In genomic region chr4:140701049-140701715, GRCm38 (mm10) we compare ENCODE assay signal across 8 mouse cellular contexts. TPM values are rescaled to one million over a fixed set of nuclear protein-coding genes. Genes with fewer than 3 reads are reported as not detected.
DNase-seq lines count a peak whose midpoint lies in the region; ATAC-seq and TF ChIP-seq lines count a peak whose summit lies in the region.

No protein-coding gene starts in this region.

- peak; percentile 98 for TF ChIP-seq CTCF in C2C12 (IDR thresholded peaks at IDR 0.05; ENCODE audit: control insufficient read depth, insufficient read depth, insufficient read length)
- peak; percentile 39; the same call in 1 of the 2 replicates for TF ChIP-seq CTCF in bone marrow macrophage, adult 2 months (IDR thresholded peaks at IDR 0.05; ENCODE audit: low read depth, low read length)
- TF ChIP-seq CTCF in kidney, postnatal 0 days (IDR thresholded peaks at IDR 0.05; ENCODE audit: low read depth) = peak; percentile 32; the same call in 1 of the 2 replicates

- H3ac ChIP-seq in C2C12 (ENCODE audit: control insufficient read depth, insufficient read length, low read depth) = peak overlapping the region; percentile 82

- no peak for TF ChIP-seq POLR2A in bone marrow macrophage, adult 2 months (IDR thresholded peaks at IDR 0.05; ENCODE audit: borderline replicate concordance, low read depth, low read length)

- no peaks in the 10 kb centered on the region for H3K9me3 ChIP-seq in erythroblast, embryonic 14.5 days (ENCODE audit: control insufficient read depth, low read length)
- no peaks in the 10 kb centered on the region for H3K9me3 ChIP-seq in heart, embryonic 12.5 days (replicated peaks)
- H3K9me3 ChIP-seq in kidney, postnatal 0 days (replicated peaks; ENCODE audit: low read length) = no peaks in the 10 kb centered on the region
- no peaks in the 10 kb centered on the region for H3K9me3 ChIP-seq in liver, embryonic 13.5 days (replicated peaks)

- H3K4me3 ChIP-seq in C2C12 (ENCODE audit: insufficient read depth, poor library complexity, severe bottlenecking) = peak overlapping the region; percentile 85
- peak overlapping the region; percentile 87 for H3K4me3 ChIP-seq in bone marrow macrophage, adult 2 months (ENCODE audit: insufficient read depth, low read length)
- H3K4me3 ChIP-seq in erythroblast, embryonic 14.5 days (replicated peaks) = peak overlapping the region; percentile 89
- H3K4me3 ChIP-seq in heart, embryonic 12.5 days = peak overlapping the region; percentile 80
- peak overlapping the region; percentile 89 for H3K4me3 ChIP-seq in kidney, postnatal 0 days (replicated peaks; ENCODE audit: low read depth, low read length)
- peak overlapping the region; percentile 95 for H3K4me3 ChIP-seq in liver, embryonic 13.5 days (replicated peaks)

- no peaks in the 10 kb centered on the region for H3K27me3 ChIP-seq in C2C12 (ENCODE audit: control insufficient read depth, insufficient read depth, insufficient read length)
- no peaks in the 10 kb centered on the region for H3K27me3 ChIP-seq in erythroblast, embryonic 14.5 days (ENCODE audit: control insufficient read depth)
- peaks cover 12% of the 10 kb centered on the region for H3K27me3 ChIP-seq in heart, embryonic 12.5 days (replicated peaks)
- no peaks in the 10 kb centered on the region for H3K27me3 ChIP-seq in kidney, postnatal 0 days (ENCODE audit: insufficient read depth, low read length)
- H3K27me3 ChIP-seq in liver, embryonic 13.5 days = no peaks in the 10 kb centered on the region

- H3K36me3 ChIP-seq in C2C12 (ENCODE audit: control insufficient read depth, insufficient read depth) = peaks cover 23% of the 10 kb centered on the region
- H3K36me3 ChIP-seq in erythroblast, embryonic 14.5 days (ENCODE audit: control insufficient read depth) = peaks cover 32% of the 10 kb centered on the region
- peaks cover 7% of the 10 kb centered on the region for H3K36me3 ChIP-seq in heart, embryonic 12.5 days
- H3K36me3 ChIP-seq in kidney, postnatal 0 days (ENCODE audit: insufficient read depth, low read length) = no peaks in the 10 kb centered on the region
- peaks cover 25% of the 10 kb centered on the region for H3K36me3 ChIP-seq in liver, embryonic 13.5 days

- DNase-seq in kidney, postnatal 0 days (ENCODE audit: low spot score) = peak; percentile 89
- peak; percentile 71 for DNase-seq in liver, embryonic 13.5 days
- peak; percentile 88 for DNase-seq in naive thymus-derived CD4-positive, alpha-beta T cell, adult 2 months (ENCODE audit: low read depth)
- peak; percentile 87 to 96 for DNase-seq in spleen, postnatal 4 days (ENCODE audit: low spot score in 2 of 2)

- H3K79me3 ChIP-seq in C2C12 (ENCODE audit: low read depth) = peaks cover 35% of the 10 kb centered on the region

- H3K9ac ChIP-seq in heart, embryonic 12.5 days = peak overlapping the region; percentile 94
- H3K9ac ChIP-seq in kidney, postnatal 0 days (ENCODE audit: low read depth, low read length) = peak overlapping the region; percentile 93
- peak overlapping the region; percentile 98 for H3K9ac ChIP-seq in liver, embryonic 13.5 days

- peak; percentile 75 for ATAC-seq in heart, embryonic 12.5 days (ENCODE audit: insufficient number of reproducible peaks, low FRiP score)
- ATAC-seq in kidney, postnatal 0 days (replicated peaks; ENCODE audit: low FRiP score, low read depth) = peak; percentile 74
- ATAC-seq in liver, embryonic 13.5 days (ENCODE audit: low read depth) = peak; percentile 74

- under 1% methylated on average over 61 of the region's 61 CpGs for WGBS in heart, embryonic 12.5 days
- under 1% methylated on average over 59 of the region's 61 CpGs for WGBS in kidney, postnatal 0 days
- under 1% methylated on average over 61 of the region's 61 CpGs for WGBS in liver, embryonic 13.5 days (ENCODE audit: insufficient replicate concordance)

- peak overlapping the region; percentile 98 for H3K27ac ChIP-seq in bone marrow macrophage, adult 2 months (ENCODE audit: insufficient read depth, low read depth, low read length)
- H3K27ac ChIP-seq in heart, embryonic 12.5 days (ENCODE audit: poor library complexity, severe bottlenecking) = peak overlapping the region; percentile 95
- H3K27ac ChIP-seq in kidney, postnatal 0 days = peak overlapping the region; percentile 94
- H3K27ac ChIP-seq in liver, embryonic 13.5 days = peak overlapping the region; percentile 97

- peaks cover 6% of the 10 kb centered on the region for H3K4me1 ChIP-seq in bone marrow macrophage, adult 2 months (ENCODE audit: control insufficient read depth, insufficient read depth, low read length)
- peaks cover 76% of the 10 kb centered on the region for H3K4me1 ChIP-seq in erythroblast, embryonic 14.5 days (ENCODE audit: control insufficient read depth)
- peaks cover 40% of the 10 kb centered on the region for H3K4me1 ChIP-seq in heart, embryonic 12.5 days (replicated peaks)
- H3K4me1 ChIP-seq in kidney, postnatal 0 days (replicated peaks; ENCODE audit: insufficient read depth, low read length) = peaks cover 15% of the 10 kb centered on the region; the same call in 1 of the 2 replicates
- H3K4me1 ChIP-seq in liver, embryonic 13.5 days (replicated peaks) = peaks cover 75% of the 10 kb centered on the region

- H3K4me2 ChIP-seq in heart, embryonic 12.5 days = peak overlapping the region; percentile 82
- H3K4me2 ChIP-seq in kidney, postnatal 0 days (ENCODE audit: low read length) = peak overlapping the region; percentile 93
- peak overlapping the region; percentile 96 for H3K4me2 ChIP-seq in liver, embryonic 13.5 days

- H3K79me2 ChIP-seq in C2C12 (ENCODE audit: control insufficient read depth, insufficient read depth) = peaks cover 41% of the 10 kb centered on the region

TF ChIP-seq in C2C12, 6 proteins besides CTCF, POLR2A, EP300 and RAD21:
- TF ChIP-seq MAX (IDR thresholded peaks at IDR 0.05) (peak; percentile 85), MYOD1 (IDR thresholded peaks at IDR 0.05; ENCODE audit: control insufficient read depth, insufficient read length, low read depth) (no peak)
TF ChIP-seq in C2C12: peak in this region for 1.

RNA-seq across cellular contexts. Expression of gene Rcc2, which starts 0.8 kb away (rescaled TPM):
- 213 TPM for polyA plus RNA-seq in C2C12 (2012; fragmentation: generic; extraction: Trizol)
- 57.1 and 63.4 TPM in 2 replicates for polyA plus RNA-seq in bone marrow macrophage, adult 2 months (2012; ENCODE audit: insufficient read depth, insufficient read length, missing spikeins)
- polyA plus RNA-seq in erythroblast, embryonic 14.5 days (2012) = 31.0 and 36.3 TPM in 2 replicates
- polyA plus RNA-seq in heart, embryonic 12.5 days (2016; fragmentation: Nextera tagmentation; extraction: Ambion mirVana) = 38.5 and 40.6 TPM in 2 replicates
- polyA plus RNA-seq in kidney, postnatal 0 days (2015; fragmentation: Nextera tagmentation; extraction: Ambion mirVana) = 25.6 and 35.6 TPM in 2 replicates
- polyA plus RNA-seq in liver, embryonic 13.5 days (2015; fragmentation: Nextera tagmentation; extraction: Ambion mirVana) = 20.6 and 25.7 TPM in 2 replicates

RNA-seq across cellular contexts. Expression of gene Arhgef10l, which starts 35.4 kb away (rescaled TPM):
- polyA plus RNA-seq in C2C12 (2012; fragmentation: generic; extraction: Trizol) = 27.8 TPM
- 71.0 and 85.4 TPM in 2 replicates for polyA plus RNA-seq in bone marrow macrophage, adult 2 months (2012; ENCODE audit: insufficient read depth, insufficient read length, missing spikeins)
- 0.12 TPM in 1 of 2 replicates, not detected in the other for polyA plus RNA-seq in erythroblast, embryonic 14.5 days (2012)
- polyA plus RNA-seq in heart, embryonic 12.5 days (2016; fragmentation: Nextera tagmentation; extraction: Ambion mirVana) = 20.1 and 21.0 TPM in 2 replicates
- polyA plus RNA-seq in kidney, postnatal 0 days (2015; fragmentation: Nextera tagmentation; extraction: Ambion mirVana) = 21.2 and 22.2 TPM in 2 replicates
- 2.6 and 2.7 TPM in 2 replicates for polyA plus RNA-seq in liver, embryonic 13.5 days (2015; fragmentation: Nextera tagmentation; extraction: Ambion mirVana)

RNA-seq across cellular contexts. Expression of gene Padi6, which starts 41.3 kb away (rescaled TPM):
- polyA plus RNA-seq in C2C12 (2012; fragmentation: generic; extraction: Trizol) = not detected
- polyA plus RNA-seq in bone marrow macrophage, adult 2 months (2012; ENCODE audit: insufficient read depth, insufficient read length, missing spikeins) = not detected in 2 replicates
- polyA plus RNA-seq in erythroblast, embryonic 14.5 days (2012) = not detected in 2 replicates
- not detected in 2 replicates for polyA plus RNA-seq in heart, embryonic 12.5 days (2016; fragmentation: Nextera tagmentation; extraction: Ambion mirVana)
- 0.07 TPM in 1 of 2 replicates, not detected in the other for polyA plus RNA-seq in kidney, postnatal 0 days (2015; fragmentation: Nextera tagmentation; extraction: Ambion mirVana)
- not detected in 2 replicates for polyA plus RNA-seq in liver, embryonic 13.5 days (2015; fragmentation: Nextera tagmentation; extraction: Ambion mirVana)

Comparison
In these comparisons a context has a peak if more than half of its experiments do, and no peak if none do; other contexts are left out.
1. Peak in every context shown above with its lines: DNase-seq, ATAC-seq, H3K4me3 ChIP-seq and H3K27ac ChIP-seq.
2. CTCF ChIP-seq: peak in every context shown above with its lines; median percentile 98 in C2C12; 39 in bone marrow macrophage, adult 2 months; 32 in kidney, postnatal 0 days.